Mouse (Mus musculus): ENCODE measurements around the gene Vwa8. TPM values are rescaled to one million over a fixed set of nuclear protein-coding genes. Genes with fewer than 3 reads are reported as not detected.

Vwa8 gene
- polyA plus RNA-seq, 1 experiment = 5.7 TPM

DNA sequence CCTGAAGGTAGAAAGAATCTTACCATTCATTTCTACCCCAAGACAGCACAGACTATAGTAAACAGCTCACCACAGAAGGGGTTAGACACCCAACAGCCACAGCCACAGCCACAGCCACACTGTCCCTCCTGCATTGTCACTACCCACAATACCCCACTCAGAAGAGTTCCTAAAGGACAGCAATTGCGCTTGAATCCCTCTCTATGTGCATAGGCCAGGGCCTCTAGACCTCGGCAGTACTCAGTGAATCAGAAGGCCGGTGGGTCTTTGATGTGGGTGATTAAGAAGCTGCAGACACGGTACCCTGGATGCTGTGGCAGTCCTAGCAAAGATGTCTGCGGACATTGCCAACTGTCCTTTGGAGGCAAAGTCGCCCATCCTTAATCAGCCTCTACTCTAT is 377.9 kb downstream of the Vwa8 start:
- TF ChIP-seq GATA1 (IDR thresholded peaks at IDR 0.05; ENCODE audit: low read length) = no peak

DNA sequence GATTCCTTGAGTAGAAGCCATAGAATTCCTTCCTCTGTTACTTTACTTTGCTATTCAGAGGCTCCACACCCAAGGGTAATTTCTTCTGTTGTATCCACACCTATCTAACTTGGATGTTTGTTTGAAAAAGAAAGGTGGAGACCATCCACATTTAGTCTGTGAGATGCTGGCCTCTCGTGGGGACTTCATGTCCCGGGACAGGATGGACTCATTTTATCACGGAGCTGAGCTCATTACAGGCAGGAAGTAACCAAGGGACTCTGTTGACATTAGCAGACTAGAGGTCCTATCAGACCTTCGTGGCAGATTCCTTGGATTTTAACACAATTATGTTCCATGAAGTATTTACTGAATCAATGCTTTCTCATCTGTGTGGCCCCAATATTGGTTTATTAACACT is 379.1 kb downstream of the Vwa8 start:
- TF ChIP-seq GATA1 (IDR thresholded peaks at IDR 0.05; ENCODE audit: low read length) = no peak

DNA sequence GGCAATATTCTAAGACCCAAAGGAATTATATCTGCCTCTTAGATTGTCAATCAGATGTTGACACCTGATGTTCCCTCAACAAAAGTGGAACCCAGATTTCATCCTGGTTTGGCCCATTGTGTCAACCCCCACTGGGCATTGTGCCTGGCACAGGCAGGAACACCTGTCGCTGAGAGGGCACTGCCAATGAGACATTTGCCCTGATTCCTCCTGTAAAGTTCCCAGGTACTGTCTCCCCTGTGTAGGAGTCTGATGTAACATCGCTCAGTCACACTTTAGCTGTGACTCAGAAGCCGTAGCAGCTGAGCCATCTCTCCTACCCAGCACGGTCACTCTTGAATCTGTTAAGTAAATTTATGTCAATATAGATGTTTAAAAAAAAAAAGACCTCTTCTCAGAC is 382.8 kb downstream of the Vwa8 start:
- no peak for TF ChIP-seq GATA1 (IDR thresholded peaks at IDR 0.05; ENCODE audit: low read length)

DNA sequence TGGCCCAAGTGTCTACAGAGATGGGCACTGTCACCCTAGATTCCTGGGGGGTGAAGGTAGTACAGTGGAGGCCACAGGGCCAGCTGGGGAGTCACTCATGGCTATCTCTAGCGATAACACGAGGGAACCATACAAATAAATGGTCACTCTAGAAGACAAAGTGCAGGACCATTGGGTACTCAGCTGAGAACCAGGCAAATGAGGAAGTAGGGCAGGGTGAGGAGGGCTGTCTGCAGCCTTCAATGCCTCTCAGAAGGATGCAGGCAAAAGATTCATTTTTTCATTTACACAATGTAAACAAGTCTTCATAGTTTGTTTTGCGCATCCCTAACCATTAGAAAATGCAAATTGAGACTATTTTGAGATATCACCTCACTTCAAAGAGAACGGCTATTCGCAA is 384.8 kb downstream of the Vwa8 start:
- TF ChIP-seq GATA1 (IDR thresholded peaks at IDR 0.05; ENCODE audit: low read length) = no peak

DNA sequence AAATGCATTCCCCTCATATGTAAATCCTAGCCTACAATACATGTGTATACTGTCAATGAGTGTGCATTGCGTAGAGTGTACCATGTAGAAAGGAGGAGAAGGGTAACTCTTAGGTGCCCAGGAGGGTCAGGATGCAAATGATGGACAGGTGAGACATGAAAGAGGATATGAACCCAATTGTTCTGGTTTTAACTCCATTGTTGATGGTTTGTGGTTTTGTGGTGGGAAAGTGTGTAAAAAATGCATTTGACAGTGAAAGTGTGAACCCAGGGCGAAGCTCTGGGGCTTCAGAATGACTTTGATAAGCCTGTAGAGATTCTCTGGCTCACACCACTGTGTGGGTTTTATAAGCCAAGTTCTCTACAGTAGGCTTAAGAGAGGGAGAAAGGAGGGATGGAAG is 385.7 kb downstream of the Vwa8 start:
- no peak for TF ChIP-seq GATA1 (IDR thresholded peaks at IDR 0.05; ENCODE audit: low read length)

DNA sequence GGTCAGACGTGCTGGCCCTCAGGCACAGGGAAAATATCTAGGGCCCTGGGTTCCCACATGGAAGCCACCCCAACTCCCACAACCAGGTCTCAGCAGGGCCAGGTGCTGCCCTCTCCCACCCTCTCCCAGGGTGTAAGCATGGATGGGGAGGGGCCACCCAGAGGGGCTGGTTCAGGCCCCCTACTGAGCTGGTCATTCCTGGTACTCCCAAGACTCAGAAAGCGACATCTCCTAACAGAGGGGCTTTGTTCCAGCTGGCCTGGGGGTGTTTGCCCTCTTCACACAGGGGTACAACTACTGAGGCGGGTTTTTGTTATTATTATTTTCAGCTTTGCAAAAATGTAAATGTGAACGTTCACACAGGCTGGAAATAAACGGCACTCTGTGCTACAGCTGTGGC is 386.3 kb downstream of the Vwa8 start:
- no peak for TF ChIP-seq GATA1 (IDR thresholded peaks at IDR 0.05; ENCODE audit: low read length)

DNA sequence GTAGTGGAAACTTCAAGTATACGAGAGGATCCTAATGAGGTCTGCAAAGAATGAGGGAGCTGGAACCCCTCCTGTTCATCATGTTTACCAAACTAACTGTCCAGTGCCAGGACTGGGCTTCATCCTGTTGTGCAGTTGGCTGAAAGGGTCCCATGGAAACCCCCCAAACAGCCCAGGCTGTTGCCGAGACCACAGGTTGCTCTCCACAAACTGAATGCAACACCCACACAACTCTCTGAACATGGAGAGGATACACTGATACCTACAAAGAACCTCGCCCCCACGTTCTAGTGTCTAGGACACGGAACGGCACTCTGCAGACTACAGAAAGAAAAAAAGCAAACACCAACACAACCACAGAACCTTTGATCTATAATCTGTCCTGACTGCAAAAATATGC is 387.4 kb downstream of the Vwa8 start:
- TF ChIP-seq GATA1 (IDR thresholded peaks at IDR 0.05; ENCODE audit: low read length) = no peak

DNA sequence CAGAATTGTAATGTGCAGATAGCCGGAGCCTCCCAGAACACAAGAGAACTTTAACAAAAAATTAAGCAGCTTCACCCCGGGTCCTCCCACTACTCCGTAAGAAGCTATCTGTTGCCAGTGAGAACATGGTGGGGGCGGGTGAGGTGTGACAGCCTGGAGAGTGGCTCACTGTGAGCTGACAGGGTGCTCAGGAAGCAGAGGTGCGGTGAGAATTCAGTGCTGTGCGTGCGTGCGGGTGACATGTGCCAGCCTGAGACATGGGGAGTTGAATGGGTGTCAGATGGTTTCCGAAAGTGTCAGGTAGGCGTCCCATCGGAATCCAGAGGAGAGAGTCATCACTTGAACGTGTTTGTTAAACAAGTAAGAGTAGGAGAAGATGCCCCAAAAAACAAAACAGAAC is 390.6 kb downstream of the Vwa8 start:
- TF ChIP-seq GATA1 (IDR thresholded peaks at IDR 0.05; ENCODE audit: low read length) = no peak

DNA sequence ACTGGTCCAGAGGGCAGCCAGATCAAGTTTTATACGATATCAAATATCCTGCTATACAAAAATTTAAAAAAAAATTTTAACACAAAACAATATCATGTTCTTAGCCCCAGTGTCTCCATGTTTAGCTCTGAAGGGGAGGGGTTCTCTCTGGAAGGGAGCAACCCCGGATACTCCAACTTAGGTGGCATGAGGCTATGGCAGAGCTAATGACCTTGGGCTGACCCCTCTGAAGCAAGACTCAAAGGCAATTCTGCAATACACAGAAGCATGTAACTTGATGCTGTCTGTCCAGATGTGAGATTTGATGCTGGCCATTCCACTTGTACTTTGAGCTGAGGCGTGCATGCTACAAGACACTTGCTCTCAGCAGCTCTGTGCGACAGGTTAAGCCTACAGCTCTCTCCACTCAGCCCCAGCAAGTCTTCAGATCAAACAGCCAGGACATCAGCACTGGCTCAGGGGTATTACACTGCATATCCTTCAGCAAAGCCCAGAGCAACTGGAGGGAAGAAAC is 392.3 kb downstream of the Vwa8 start:
- no peak for TF ChIP-seq GATA1 (IDR thresholded peaks at IDR 0.05; ENCODE audit: low read length)

DNA sequence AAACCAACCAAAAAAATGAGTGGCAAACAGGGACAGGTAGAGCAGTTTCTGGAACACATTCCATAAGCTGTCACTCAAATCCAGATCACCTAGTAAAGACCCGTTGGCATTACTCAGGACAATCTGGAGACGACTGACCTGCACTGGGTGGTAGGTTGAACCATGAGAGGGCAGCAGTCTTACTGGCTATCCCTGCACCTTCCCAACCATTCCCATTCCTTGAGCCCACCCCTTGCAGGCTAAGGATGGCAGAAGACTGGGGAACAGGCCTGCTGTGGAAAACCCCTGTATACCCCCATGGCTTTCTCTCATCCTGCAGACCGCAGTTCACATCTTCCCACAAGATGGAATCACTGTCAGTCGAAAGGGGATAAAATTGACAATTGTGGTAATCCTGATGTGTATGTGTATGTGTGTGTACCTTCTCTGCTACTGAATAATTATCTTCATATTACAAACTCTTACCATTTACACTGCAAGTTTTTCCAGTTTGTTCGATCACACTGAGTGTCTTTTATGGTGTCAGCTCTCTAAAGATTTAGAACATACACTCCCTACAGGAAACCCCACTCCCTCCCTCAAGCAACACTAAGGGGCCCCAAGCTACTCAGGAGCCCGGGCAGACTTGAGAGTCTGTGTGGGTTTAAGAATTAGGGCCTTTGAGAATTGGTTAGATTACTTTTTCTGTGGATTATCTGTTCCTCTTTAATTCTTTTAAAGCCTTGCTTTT is 393.0 kb downstream of the Vwa8 start:
- no peak for TF ChIP-seq GATA1 (IDR thresholded peaks at IDR 0.05; ENCODE audit: low read length)

DNA sequence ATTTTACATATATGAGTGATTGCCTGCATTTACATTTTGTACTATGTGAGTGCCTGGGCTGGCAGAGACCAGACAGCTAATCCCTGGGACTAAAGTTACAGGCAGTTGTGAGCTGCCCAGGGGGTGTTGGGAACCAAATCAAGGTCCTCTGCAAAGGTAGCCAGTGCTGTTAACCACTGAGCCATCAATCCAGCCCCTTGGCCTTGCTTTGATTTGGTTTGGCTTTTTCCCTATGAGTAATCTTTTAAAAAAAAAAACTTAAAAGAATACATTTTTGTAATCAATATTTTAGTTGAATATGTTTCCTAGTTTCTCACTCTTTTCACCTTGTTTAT is 393.5 kb downstream of the Vwa8 start:
- TF ChIP-seq GATA1 (IDR thresholded peaks at IDR 0.05; ENCODE audit: low read length) = no peak

DNA sequence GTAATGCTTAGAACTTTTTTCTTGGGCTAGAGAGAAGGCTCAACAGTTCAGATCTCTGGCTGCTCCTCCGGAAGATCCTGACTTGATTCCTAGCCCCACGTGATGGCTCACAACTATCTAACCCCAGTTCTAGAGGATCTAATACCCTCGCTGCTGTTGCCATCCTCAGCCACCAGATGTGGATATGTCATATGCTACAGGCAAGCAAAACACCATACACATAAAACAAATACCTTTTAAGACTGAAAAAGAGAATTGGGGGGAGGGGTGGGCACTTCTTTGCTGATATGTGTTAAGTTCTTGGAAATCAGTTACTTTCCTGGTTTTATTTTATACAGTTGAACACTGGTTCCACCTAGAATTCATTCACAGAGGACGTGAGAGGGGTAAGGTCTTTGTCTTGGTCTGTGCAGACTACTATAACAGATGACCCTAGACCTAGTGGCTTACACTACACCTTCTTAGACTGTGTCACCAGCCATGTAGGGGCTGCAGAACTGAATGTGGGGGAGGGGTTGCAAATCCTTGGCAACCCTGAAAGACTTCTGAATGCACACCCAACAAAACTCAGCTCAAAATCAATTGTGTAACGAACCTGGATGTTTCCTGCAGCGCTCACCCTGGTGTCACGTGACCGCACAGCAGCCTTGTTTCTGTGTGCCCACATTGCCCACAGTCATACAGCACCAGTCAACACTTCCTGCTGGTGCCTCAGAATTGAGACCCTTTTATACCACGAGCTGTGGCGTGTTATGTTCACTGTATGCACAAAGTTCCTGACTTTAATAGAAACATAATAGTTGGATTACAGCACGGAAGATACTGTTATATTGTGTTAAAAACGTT is 394.4 kb downstream of the Vwa8 start:
- TF ChIP-seq GATA1 (IDR thresholded peaks at IDR 0.05; ENCODE audit: low read length) = no peak

DNA sequence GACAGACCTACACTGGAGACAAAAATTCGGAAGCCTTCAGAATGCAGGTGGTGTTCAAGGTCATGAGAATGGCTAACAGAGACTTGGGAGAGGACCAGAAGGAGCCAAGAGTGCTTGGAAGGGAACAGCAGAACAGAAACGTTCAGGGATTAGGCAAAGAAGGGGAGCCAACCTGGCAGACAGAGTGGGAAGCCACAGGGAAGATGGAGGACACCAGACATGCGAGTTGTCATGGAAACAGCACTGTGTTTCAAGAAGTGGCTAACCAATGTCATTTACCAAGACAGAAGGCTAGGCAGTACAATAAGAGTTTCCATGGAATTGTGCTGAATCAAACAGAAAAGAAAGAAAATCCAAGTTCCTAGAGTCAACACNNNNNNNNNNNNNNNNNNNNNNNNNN is 395.7 kb downstream of the Vwa8 start:
- TF ChIP-seq GATA1 (IDR thresholded peaks at IDR 0.05; ENCODE audit: low read length) = no peak

DNA sequence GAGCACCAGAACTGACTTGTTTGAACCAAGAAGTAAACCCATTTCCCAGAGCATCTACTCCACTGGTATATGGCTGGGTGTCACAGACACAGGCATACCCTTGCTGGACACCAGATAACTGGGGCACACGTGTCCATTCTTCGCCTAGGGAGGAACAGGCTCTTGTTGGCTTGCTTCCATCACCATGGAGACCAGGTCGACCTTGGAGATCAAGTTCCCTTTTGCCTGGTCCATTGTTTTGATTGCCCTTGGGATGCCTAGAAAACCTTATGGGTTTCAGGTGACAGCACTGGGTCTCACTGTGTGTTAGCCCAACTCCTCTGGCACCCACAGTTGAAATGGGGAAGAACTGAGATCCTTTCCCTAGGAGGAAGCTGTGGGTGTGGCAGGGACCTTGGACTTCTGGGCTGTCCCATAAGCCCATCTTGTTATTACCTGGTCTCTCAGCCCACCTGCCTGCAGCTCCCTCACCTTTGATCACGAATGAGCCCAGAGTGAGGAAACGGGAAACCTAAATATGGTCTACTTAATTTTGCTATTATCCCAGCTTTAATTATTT is 403.0 kb downstream of the Vwa8 start:
- no peak for TF ChIP-seq GATA1 (IDR thresholded peaks at IDR 0.05; ENCODE audit: low read length)

Other genes with a start within 250 kb of the Vwa8 start
- not detected in 2 replicates for gene Dgkh, start 116.3 kb upstream of the Vwa8 start, polyA plus RNA-seq (2012)

Data from G1E-ER4 (cell line).